Mouse (Mus musculus): Measurements from ENCODE around the gene Kcnb1. TPM values are rescaled to one million over a fixed set of nuclear protein-coding genes. Genes with fewer than 3 reads are reported as not detected.

Gene Kcnb1
- polyA plus RNA-seq, 1 experiment: 1.4 TPM

GRCm38 (mm10) chr2:167201463-167202291, 11.7 kb upstream of the Kcnb1 start:
- H3K9me3 ChIP-seq (replicated peaks; ENCODE audit: control insufficient read depth, insufficient read depth, low read length, poor library complexity, severe bottlenecking): no peaks in the 10 kb centered on the region
- no peak overlapping the region for H3K9ac ChIP-seq (ENCODE audit: low read depth, poor library complexity, severe bottlenecking)
- no peaks in the 10 kb centered on the region for H3K27me3 ChIP-seq (ENCODE audit: control insufficient read depth, insufficient read depth, low read length, poor library complexity, severe bottlenecking)
- peaks cover 10% of the 10 kb centered on the region for H3K4me1 ChIP-seq (ENCODE audit: control insufficient read depth, insufficient read depth, low read length)
- H3K27ac ChIP-seq (ENCODE audit: insufficient read depth, low read length): no peak overlapping the region
- H3K36me3 ChIP-seq (ENCODE audit: control insufficient read depth, insufficient read depth, low read length, poor library complexity, severe bottlenecking): peaks cover 3% of the 10 kb centered on the region; the same call in 1 of the 2 replicates
- TF ChIP-seq POLR2A (IDR thresholded peaks at IDR 0.05; ENCODE audit: insufficient read depth, low read length) (no peak), EP300 (IDR thresholded peaks at IDR 0.05; ENCODE audit: insufficient read depth, low read depth, low read length) (no peak), CTCF (IDR thresholded peaks at IDR 0.05; ENCODE audit: low read depth, low read length) (no peak)
- H3K4me3 ChIP-seq (ENCODE audit: low read depth, low read length): no peak overlapping the region

- H3K27ac ChIP-seq (ENCODE audit: insufficient read depth, low read length): no peak overlapping the region
- peaks cover 10% of the 10 kb centered on the region for H3K4me1 ChIP-seq (ENCODE audit: control insufficient read depth, insufficient read depth, low read length)
- no peaks in the 10 kb centered on the region for H3K9me3 ChIP-seq (replicated peaks; ENCODE audit: control insufficient read depth, insufficient read depth, low read length, poor library complexity, severe bottlenecking)
- no peak overlapping the region for H3K4me3 ChIP-seq (ENCODE audit: low read depth, low read length)
- TF ChIP-seq EP300 (IDR thresholded peaks at IDR 0.05; ENCODE audit: insufficient read depth, low read depth, low read length): peak; percentile 77; the same call in 1 of the 2 replicates
- no peak for TF ChIP-seq CTCF (IDR thresholded peaks at IDR 0.05; ENCODE audit: low read depth, low read length)
- no peak overlapping the region for H3K9ac ChIP-seq (ENCODE audit: low read depth, poor library complexity, severe bottlenecking)
- H3K36me3 ChIP-seq (ENCODE audit: control insufficient read depth, insufficient read depth, low read length, poor library complexity, severe bottlenecking): no peaks in the 10 kb centered on the region
- H3K27me3 ChIP-seq (ENCODE audit: control insufficient read depth, insufficient read depth, low read length, poor library complexity, severe bottlenecking): no peaks in the 10 kb centered on the region
Measured at GRCm38 (mm10) chr2:167198660-167199427, 8.9 kb upstream of the Kcnb1 start.

GRCm38 (mm10) chr2:167193361-167193760, 3.4 kb upstream of the Kcnb1 start:
- TF ChIP-seq CTCF (IDR thresholded peaks at IDR 0.05; ENCODE audit: low read depth, low read length) (no peak), EP300 (IDR thresholded peaks at IDR 0.05; ENCODE audit: insufficient read depth, low read depth, low read length) (no peak), POLR2A (IDR thresholded peaks at IDR 0.05; ENCODE audit: insufficient read depth, low read length) (no peak)
- Histone ChIP-seq H3K9me3 (replicated peaks; ENCODE audit: control insufficient read depth, insufficient read depth, low read length, poor library complexity, severe bottlenecking) (no peaks in the 10 kb centered on the region), H3K36me3 (ENCODE audit: control insufficient read depth, insufficient read depth, low read length, poor library complexity, severe bottlenecking) (no peaks in the 10 kb centered on the region), H3K9ac (ENCODE audit: low read depth, poor library complexity, severe bottlenecking) (no peak overlapping the region), H3K27me3 (ENCODE audit: control insufficient read depth, insufficient read depth, low read length, poor library complexity, severe bottlenecking) (no peaks in the 10 kb centered on the region), H3K27ac (ENCODE audit: insufficient read depth, low read length) (no peak overlapping the region), H3K4me1 (ENCODE audit: control insufficient read depth, insufficient read depth, low read length) (peaks cover 7% of the 10 kb centered on the region), H3K4me3 (ENCODE audit: low read depth, low read length) (no peak overlapping the region)

- no peaks in the 10 kb centered on the region for H3K27me3 ChIP-seq (ENCODE audit: control insufficient read depth, insufficient read depth, low read length, poor library complexity, severe bottlenecking)
- peaks cover 3% of the 10 kb centered on the region for H3K4me1 ChIP-seq (ENCODE audit: control insufficient read depth, insufficient read depth, low read length)
- TF ChIP-seq EP300 (IDR thresholded peaks at IDR 0.05; ENCODE audit: insufficient read depth, low read depth, low read length): no peak
- no peak for TF ChIP-seq CTCF (IDR thresholded peaks at IDR 0.05; ENCODE audit: low read depth, low read length)
- no peak for TF ChIP-seq POLR2A (IDR thresholded peaks at IDR 0.05; ENCODE audit: insufficient read depth, low read length)
- H3K9me3 ChIP-seq (replicated peaks; ENCODE audit: control insufficient read depth, insufficient read depth, low read length, poor library complexity, severe bottlenecking): no peaks in the 10 kb centered on the region
- no peaks in the 10 kb centered on the region for H3K36me3 ChIP-seq (ENCODE audit: control insufficient read depth, insufficient read depth, low read length, poor library complexity, severe bottlenecking)
- no peak overlapping the region for H3K27ac ChIP-seq (ENCODE audit: insufficient read depth, low read length)
- H3K9ac ChIP-seq (ENCODE audit: low read depth, poor library complexity, severe bottlenecking): peak overlapping the region; percentile 43
- H3K4me3 ChIP-seq (ENCODE audit: low read depth, low read length): peak overlapping the region; percentile 47
Measured at GRCm38 (mm10) chr2:167189291-167190075, 472 bp downstream of the Kcnb1 start.

GRCm38 (mm10) chr2:167188315-167189207, 1.4 kb downstream of the Kcnb1 start:
- H3K36me3 ChIP-seq (ENCODE audit: control insufficient read depth, insufficient read depth, low read length, poor library complexity, severe bottlenecking): no peaks in the 10 kb centered on the region
- no peak overlapping the region for H3K27ac ChIP-seq (ENCODE audit: insufficient read depth, low read length)
- peaks cover 3% of the 10 kb centered on the region for H3K4me1 ChIP-seq (ENCODE audit: control insufficient read depth, insufficient read depth, low read length)
- TF ChIP-seq CTCF (IDR thresholded peaks at IDR 0.05; ENCODE audit: low read depth, low read length) (no peak), EP300 (IDR thresholded peaks at IDR 0.05; ENCODE audit: insufficient read depth, low read depth, low read length) (peak; percentile 40; the same call in 1 of the 2 replicates)
- H3K4me3 ChIP-seq (ENCODE audit: low read depth, low read length): peak overlapping the region; percentile 47
- H3K27me3 ChIP-seq (ENCODE audit: control insufficient read depth, insufficient read depth, low read length, poor library complexity, severe bottlenecking): no peaks in the 10 kb centered on the region
- no peaks in the 10 kb centered on the region for H3K9me3 ChIP-seq (replicated peaks; ENCODE audit: control insufficient read depth, insufficient read depth, low read length, poor library complexity, severe bottlenecking)
- H3K9ac ChIP-seq (ENCODE audit: low read depth, poor library complexity, severe bottlenecking): no peak overlapping the region

Data from ES-Bruce4 (cell line).